8 mouse cellular contexts compared by ENCODE assay signal in genomic region chr5:129786161-129786560, GRCm38 (mm10). TPM values are rescaled to one million over a fixed set of nuclear protein-coding genes. Genes with fewer than 3 reads are reported as not detected.
DNase-seq lines count a peak whose midpoint lies in the region; ATAC-seq and TF ChIP-seq lines count a peak whose summit lies in the region.

No protein-coding gene starts in this region.

- no peak for DNase-seq in lung, postnatal 25 days (ENCODE audit: low spot score)
- no peak for DNase-seq in embryonic facial prominence, embryonic 10.5 days (ENCODE audit: low spot score)
- DNase-seq in hindbrain, postnatal 0 days (ENCODE audit: low spot score): no peak
- no peak for DNase-seq in thymus, postnatal 36 days
- DNase-seq in gastrocnemius, adult 8-10 months (ENCODE audit: low spot score in 2 of 2): no peak
- no peak for DNase-seq in ovary, postnatal 10 days (ENCODE audit: low spot score)

- no peaks in the 10 kb centered on the region for H3K9me3 ChIP-seq in lung, embryonic 16.5 days (ENCODE audit: control insufficient read depth, low read length)
- no peaks in the 10 kb centered on the region for H3K9me3 ChIP-seq in embryonic facial prominence, embryonic 10.5 days
- no peaks in the 10 kb centered on the region for H3K9me3 ChIP-seq in hindbrain, postnatal 0 days (ENCODE audit: low read length)
- H3K9me3 ChIP-seq in neural tube, embryonic 12.5 days: no peaks in the 10 kb centered on the region

- 68% methylated on average over 6 of the region's 6 CpGs for WGBS in lung, embryonic 16.5 days
- 83% methylated on average over 6 of the region's 6 CpGs for WGBS in embryonic facial prominence, embryonic 10.5 days
- WGBS in hindbrain, postnatal 0 days: 76% methylated on average over 6 of the region's 6 CpGs
- 86% methylated on average over 6 of the region's 6 CpGs for WGBS in neural tube, embryonic 12.5 days

- TF ChIP-seq CTCF in hindbrain, postnatal 0 days (IDR thresholded peaks at IDR 0.05; ENCODE audit: low read depth): no peak

- ATAC-seq in lung, embryonic 16.5 days (ENCODE audit: low read depth): no peak
- no peak for ATAC-seq in hindbrain, postnatal 0 days
- ATAC-seq in neural tube, embryonic 12.5 days (ENCODE audit: low FRiP score, low read depth): no peak

- H3K4me1 ChIP-seq in lung, embryonic 16.5 days (replicated peaks; ENCODE audit: control insufficient read depth, insufficient read depth, low read length): peaks cover 17% of the 10 kb centered on the region
- H3K4me1 ChIP-seq in embryonic facial prominence, embryonic 10.5 days: peaks cover 16% of the 10 kb centered on the region
- H3K4me1 ChIP-seq in hindbrain, postnatal 0 days (ENCODE audit: insufficient read depth, low read length): peaks cover 7% of the 10 kb centered on the region; the same call in 1 of the 2 replicates
- peaks cover 17% of the 10 kb centered on the region for H3K4me1 ChIP-seq in neural tube, embryonic 12.5 days

- H3K4me2 ChIP-seq in lung, embryonic 16.5 days (ENCODE audit: low read depth, low read length): peak overlapping the region; percentile 68
- peak overlapping the region; percentile 84 for H3K4me2 ChIP-seq in hindbrain, postnatal 0 days (ENCODE audit: low read depth, low read length)
- peak overlapping the region; percentile 79 for H3K4me2 ChIP-seq in neural tube, embryonic 12.5 days (replicated peaks)

- H3K27me3 ChIP-seq in lung, embryonic 16.5 days (ENCODE audit: control insufficient read depth, insufficient read depth, low read depth, low read length): no peaks in the 10 kb centered on the region
- no peaks in the 10 kb centered on the region for H3K27me3 ChIP-seq in embryonic facial prominence, embryonic 10.5 days (replicated peaks; ENCODE audit: low read depth, poor library complexity, severe bottlenecking)
- H3K27me3 ChIP-seq in hindbrain, postnatal 0 days (ENCODE audit: insufficient read depth, low read length): no peaks in the 10 kb centered on the region
- no peaks in the 10 kb centered on the region for H3K27me3 ChIP-seq in neural tube, embryonic 12.5 days (replicated peaks)

- peak overlapping the region; percentile 84 for H3K9ac ChIP-seq in lung, embryonic 16.5 days (ENCODE audit: low read length)
- H3K9ac ChIP-seq in hindbrain, postnatal 0 days (replicated peaks; ENCODE audit: low read length): peak overlapping the region; percentile 95
- H3K9ac ChIP-seq in neural tube, embryonic 12.5 days: peak overlapping the region; percentile 94

- peak overlapping the region; percentile 66 for H3K4me3 ChIP-seq in lung, embryonic 16.5 days (ENCODE audit: low read length)
- peak overlapping the region; percentile 93 for H3K4me3 ChIP-seq in embryonic facial prominence, embryonic 10.5 days
- H3K4me3 ChIP-seq in hindbrain, postnatal 0 days (ENCODE audit: low read length): peak overlapping the region; percentile 98
- H3K4me3 ChIP-seq in neural tube, embryonic 12.5 days: peak overlapping the region; percentile 94

- peaks cover 20% of the 10 kb centered on the region for H3K36me3 ChIP-seq in lung, embryonic 16.5 days (ENCODE audit: control insufficient read depth, insufficient read depth, low read length)
- H3K36me3 ChIP-seq in embryonic facial prominence, embryonic 10.5 days (replicated peaks): peaks cover 26% of the 10 kb centered on the region
- peaks cover 24% of the 10 kb centered on the region for H3K36me3 ChIP-seq in hindbrain, postnatal 0 days (ENCODE audit: insufficient read depth, low read length)
- peaks cover 23% of the 10 kb centered on the region for H3K36me3 ChIP-seq in neural tube, embryonic 12.5 days

- peak overlapping the region; percentile 99 for H3K27ac ChIP-seq in lung, embryonic 16.5 days (ENCODE audit: low read length)
- peak overlapping the region; percentile 98 for H3K27ac ChIP-seq in embryonic facial prominence, embryonic 10.5 days (replicated peaks)
- H3K27ac ChIP-seq in hindbrain, postnatal 0 days: peak overlapping the region; percentile 99
- peak overlapping the region; percentile 93; the same call in 1 of the 2 replicates for H3K27ac ChIP-seq in neural tube, embryonic 12.5 days

RNA-seq across cellular contexts. Expression of gene Psph, which starts 1.1 kb away (rescaled TPM):
- polyA plus RNA-seq in lung, embryonic 16.5 days (2015; fragmentation: Nextera tagmentation; extraction: Ambion mirVana): 32.7 and 33.5 TPM in 2 replicates
- 35.5 and 38.6 TPM in 2 replicates for polyA plus RNA-seq in embryonic facial prominence, embryonic 10.5 days (2016; fragmentation: Nextera tagmentation; extraction: Ambion mirVana)
- total RNA-seq in hindbrain, postnatal 0 days (2014; rRNA removed): 28.3 and 31.0 TPM in 2 replicates
- polyA plus RNA-seq in hindbrain, postnatal 0 days (2015; fragmentation: Nextera tagmentation; extraction: Ambion mirVana): 55.3 and 58.1 TPM in 2 replicates
- polyA plus RNA-seq in neural tube, embryonic 12.5 days (2016; fragmentation: Nextera tagmentation; extraction: Ambion mirVana): 32.4 and 35.3 TPM in 2 replicates
- 10 to 100 TPM; 11.6 to 15.4 (median 14.8) TPM for total RNA-seq in gastrocnemius, adult 8-10 months (2022)
